Comparison of ENCODE assay signal across 10 mouse cellular contexts in the genomic region with DNA sequence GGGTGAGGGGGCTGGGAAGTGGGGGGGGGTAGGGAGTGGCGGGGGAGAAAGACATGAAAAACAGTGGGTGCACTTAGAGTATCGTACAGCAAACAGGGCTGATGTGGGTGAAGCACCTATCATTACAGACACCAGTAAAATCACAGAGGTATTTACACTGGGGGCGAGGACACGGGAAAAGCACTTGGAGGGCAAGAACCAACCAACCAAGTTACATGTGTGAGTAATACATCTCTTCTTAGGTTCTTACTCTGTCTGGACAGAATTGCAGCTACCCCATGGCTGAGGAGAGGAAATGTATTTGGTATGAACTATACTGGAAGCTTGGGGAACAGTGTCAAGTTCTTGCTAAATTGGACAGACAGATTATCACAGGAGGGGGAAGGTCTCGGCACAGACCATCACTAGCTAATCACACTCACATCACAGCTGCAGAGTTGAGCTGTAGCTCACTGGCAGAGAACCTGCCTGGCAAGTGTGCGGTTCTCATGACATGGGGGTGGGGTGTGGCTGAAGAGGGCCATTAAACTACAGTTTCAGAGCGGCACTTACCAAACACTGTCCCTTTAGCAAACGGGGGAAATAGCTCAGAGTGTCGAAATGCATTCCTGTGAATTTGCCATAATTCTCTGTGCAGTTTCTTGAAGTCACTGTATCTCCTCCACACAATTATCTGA. TPM values are rescaled to one million over a fixed set of nuclear protein-coding genes. Genes with fewer than 3 reads are reported as not detected.
DNase-seq lines count a peak whose midpoint lies in the region; ATAC-seq and TF ChIP-seq lines count a peak whose summit lies in the region.
"Had no signal": no experiment of that assay in that cellular context is flagged by ENCODE, and none has a peak within 500 bp of the region (broad histone marks: within the 10 kb centered on the region; RNA-seq: fewer than 3 reads in every experiment).

No protein-coding gene starts in this region.

- no peaks in the 10 kb centered on the region for H3K4me1 ChIP-seq in heart, embryonic 11.5 days (ENCODE audit: control insufficient read depth, insufficient read depth, low read length)
- H3K4me1 ChIP-seq in lung, embryonic 14.5 days (ENCODE audit: insufficient read depth), result 0 out of 2 replicates have a peak, but pooled peaks cover 13% of the 10 kb centered on the region
- H3K4me1 ChIP-seq in stomach, embryonic 15.5 days, result 0 out of 2 replicates have a peak, but pooled peaks cover 9% of the 10 kb centered on the region
- H3K4me1 ChIP-seq in liver, postnatal 0 days (ENCODE audit: insufficient read depth), result no peaks in the 10 kb centered on the region

- H3K9ac ChIP-seq in heart, embryonic 11.5 days (ENCODE audit: low read depth, low read length), result no peak overlapping the region
- no peak overlapping the region for H3K9ac ChIP-seq in lung, embryonic 14.5 days
- H3K9ac ChIP-seq in stomach, embryonic 15.5 days, result no peak overlapping the region
- no peak overlapping the region for H3K9ac ChIP-seq in liver, postnatal 0 days (replicated peaks)

- no peak for TF ChIP-seq EP300 in liver, postnatal 0 days (IDR thresholded peaks at IDR 0.05; ENCODE audit: low read depth)

- no peak overlapping the region for H3K27ac ChIP-seq in heart, embryonic 11.5 days (ENCODE audit: low read depth, low read length)
- peak overlapping the region; percentile 75 for H3K27ac ChIP-seq in lung, embryonic 14.5 days (ENCODE audit: low read depth)
- H3K27ac ChIP-seq in stomach, embryonic 15.5 days, result peak overlapping the region; percentile 54
- no peak overlapping the region for H3K27ac ChIP-seq in liver, postnatal 0 days (ENCODE audit: low read depth)

- H3K9me3 ChIP-seq in heart, embryonic 11.5 days (replicated peaks; ENCODE audit: control insufficient read depth, low read length), result no peaks in the 10 kb centered on the region
- no peaks in the 10 kb centered on the region for H3K9me3 ChIP-seq in lung, embryonic 14.5 days (ENCODE audit: low read depth, low read length)
- no peaks in the 10 kb centered on the region for H3K9me3 ChIP-seq in stomach, embryonic 15.5 days
- no peaks in the 10 kb centered on the region for H3K9me3 ChIP-seq in liver, postnatal 0 days (ENCODE audit: low read length)
- H3K9me3 ChIP-seq: megakaryocyte, embryonic 14.5 days had no signal

- 67% methylated on average over 9 of the region's 9 CpGs for WGBS in heart, embryonic 11.5 days (ENCODE audit: insufficient replicate concordance)
- WGBS in lung, embryonic 14.5 days, result 37% methylated on average over 9 of the region's 9 CpGs
- 54% methylated on average over 9 of the region's 9 CpGs for WGBS in stomach, embryonic 15.5 days
- WGBS in liver, postnatal 0 days (ENCODE audit: insufficient replicate concordance), result 75% methylated on average over 9 of the region's 9 CpGs

- H3K36me3 ChIP-seq in heart, embryonic 11.5 days (ENCODE audit: control insufficient read depth, insufficient read depth, low read length), result peaks cover 3% of the 10 kb centered on the region
- peaks cover 28% of the 10 kb centered on the region; the same call in 1 of the 2 replicates for H3K36me3 ChIP-seq in lung, embryonic 14.5 days (ENCODE audit: insufficient read depth)
- H3K36me3 ChIP-seq in stomach, embryonic 15.5 days, result no peaks in the 10 kb centered on the region
- 0 out of 2 replicates have a peak, but pooled peaks cover 7% of the 10 kb centered on the region for H3K36me3 ChIP-seq in liver, postnatal 0 days (replicated peaks; ENCODE audit: insufficient read depth, low read length)

- peak; percentile 25 to 40 for DNase-seq in heart, postnatal 14 days
- DNase-seq in gastrocnemius, postnatal 14 days, result peak; percentile 51
- peak; percentile 76 for DNase-seq in lung, embryonic 14.5 days
- no peak for DNase-seq in liver, postnatal 0 days
- DNase-seq in kidney, adult 11 months, result no peak
- DNase-seq: kidney, postnatal 25 days had no signal

- no peak overlapping the region for H3K4me2 ChIP-seq in heart, embryonic 11.5 days
- H3K4me2 ChIP-seq in lung, embryonic 14.5 days, result peak overlapping the region; percentile 32; the same call in 1 of the 2 replicates
- no peak overlapping the region for H3K4me2 ChIP-seq in stomach, embryonic 15.5 days
- H3K4me2 ChIP-seq in liver, postnatal 0 days (ENCODE audit: low read depth, low read length), result no peak overlapping the region

- intact Hi-C loops in heart, postnatal 14 days (cut with DNase I), result no loop called here
- intact Hi-C loops in gastrocnemius, postnatal 14 days (cut with DNase I; ENCODE audit: low total_unique reads), result no loop called here

- no peaks in the 10 kb centered on the region for H3K27me3 ChIP-seq in heart, embryonic 11.5 days (ENCODE audit: control insufficient read depth, insufficient read depth, low read length)
- H3K27me3 ChIP-seq in lung, embryonic 14.5 days (ENCODE audit: insufficient read depth, low read length), result no peaks in the 10 kb centered on the region
- H3K27me3 ChIP-seq in stomach, embryonic 15.5 days (replicated peaks), result no peaks in the 10 kb centered on the region
- no peaks in the 10 kb centered on the region for H3K27me3 ChIP-seq in liver, postnatal 0 days (ENCODE audit: insufficient read depth, low read length)
- H3K27me3 ChIP-seq: megakaryocyte, embryonic 14.5 days had no signal

- no peak overlapping the region for H3K4me3 ChIP-seq in heart, embryonic 11.5 days (ENCODE audit: low read depth, low read length)
- no peak overlapping the region for H3K4me3 ChIP-seq in lung, embryonic 14.5 days (ENCODE audit: low read depth, low read length)
- H3K4me3 ChIP-seq in stomach, embryonic 15.5 days (replicated peaks), result no peak overlapping the region
- no peak overlapping the region for H3K4me3 ChIP-seq in liver, postnatal 0 days (ENCODE audit: low read depth, low read length)
- H3K4me3 ChIP-seq: megakaryocyte, embryonic 14.5 days had no signal

- ATAC-seq in heart, embryonic 11.5 days (replicated peaks; ENCODE audit: insufficient number of reproducible peaks, low FRiP score, low TSS enrichment), result no peak
- ATAC-seq in lung, embryonic 14.5 days (ENCODE audit: insufficient read depth), result peak; percentile 85
- ATAC-seq in stomach, embryonic 15.5 days (ENCODE audit: insufficient read depth, low FRiP score, low read depth), result peak; percentile 56; the same call in 1 of the 2 replicates
- no peak for ATAC-seq in liver, postnatal 0 days
- ATAC-seq: forebrain, embryonic 16.5 days had no signal

- TF ChIP-seq CTCF in lung, embryonic 14.5 days (IDR thresholded peaks at IDR 0.05; ENCODE audit: low read depth), result no peak
- no peak for TF ChIP-seq CTCF in liver, postnatal 0 days (IDR thresholded peaks at IDR 0.05; ENCODE audit: low read depth)

RNA-seq across cellular contexts. Expression of a gene that starts 12.5 kb away (rescaled TPM):
- 10 to 100 TPM; 16.3 to 19.2 TPM for total RNA-seq in heart, postnatal 14 days (2021)
- polyA plus RNA-seq in heart, embryonic 11.5 days (2014; fragmentation: Nextera tagmentation; extraction: Ambion mirVana), result 8.9 and 11.3 TPM in 2 replicates
- total RNA-seq in gastrocnemius, postnatal 14 days (2021), result 10 to 100 TPM; 13.3 to 14.8 TPM
- polyA plus RNA-seq in lung, embryonic 14.5 days (2014; fragmentation: Nextera tagmentation; extraction: Ambion mirVana), result 14.1 and 14.9 TPM in 2 replicates
- 10.6 and 12.9 TPM in 2 replicates for polyA plus RNA-seq in stomach, embryonic 15.5 days (2015; fragmentation: Nextera tagmentation; extraction: Ambion mirVana)
- 2.9 and 3.9 TPM in 2 replicates for polyA plus RNA-seq in liver, postnatal 0 days (2015; fragmentation: Nextera tagmentation; extraction: Ambion mirVana)

RNA-seq across cellular contexts. Expression of a gene that starts 25.9 kb away (rescaled TPM):
- total RNA-seq in heart, postnatal 14 days (2021), result 10 to 100 TPM; 30.1 to 33.0 TPM
- 32.3 and 34.6 TPM in 2 replicates for polyA plus RNA-seq in heart, embryonic 11.5 days (2014; fragmentation: Nextera tagmentation; extraction: Ambion mirVana)
- 10 to 100 TPM; 21.5 to 22.5 TPM for total RNA-seq in gastrocnemius, postnatal 14 days (2021)
- polyA plus RNA-seq in lung, embryonic 14.5 days (2014; fragmentation: Nextera tagmentation; extraction: Ambion mirVana), result 45.3 and 47.6 TPM in 2 replicates
- polyA plus RNA-seq in stomach, embryonic 15.5 days (2015; fragmentation: Nextera tagmentation; extraction: Ambion mirVana), result 35.1 and 37.5 TPM in 2 replicates
- 13.3 and 15.8 TPM in 2 replicates for polyA plus RNA-seq in liver, postnatal 0 days (2015; fragmentation: Nextera tagmentation; extraction: Ambion mirVana)

Comparison
In these comparisons a context has a peak if more than half of its experiments do, and no peak if none do; other contexts are left out.
1. DNase-seq: peak in heart, postnatal 14 days (2 of 2), gastrocnemius, postnatal 14 days (single experiment) and lung, embryonic 14.5 days (single experiment); none in liver, postnatal 0 days (single experiment) and kidney, adult 11 months (single experiment).
2. ATAC-seq: peak in lung, embryonic 14.5 days (single experiment) and stomach, embryonic 15.5 days (single experiment); none in heart, embryonic 11.5 days (single experiment) and liver, postnatal 0 days (single experiment).
3. H3K27ac ChIP-seq: peak in lung, embryonic 14.5 days (single experiment) and stomach, embryonic 15.5 days (single experiment); none in heart, embryonic 11.5 days (single experiment) and liver, postnatal 0 days (single experiment).